Mouse (Mus musculus) myocyte (in vitro differentiated cells): ENCODE results near the gene Btbd35f29.
"Not testable (repeated sequence)": the region's sequence is repeated elsewhere in the genome, so short reads cannot be mapped to it uniquely, and the experiment has no call there.

Source experiments
- CEBPB ChIP-seq: IDR thresholded peaks from 2 replicates; pipeline ENCODE4 v1.6.1; 2011; ENCODE audit warnings: mild to moderate bottlenecking, moderate library complexity; ENCODE audit not compliant: poor library complexity, insufficient read depth, severe bottlenecking
- E2F4 ChIP-seq: IDR thresholded peaks from one replicate; pipeline ENCODE4 v1.6.1; 2011; ENCODE audit warnings: mild to moderate bottlenecking, control low read depth, moderate library complexity; ENCODE audit not compliant: insufficient read depth
- MAX ChIP-seq: IDR thresholded peaks from one replicate; pipeline ENCODE4 v1.6.1; 2011; ENCODE audit warnings: low read depth, mild to moderate bottlenecking, control low read depth
- MYOD1 ChIP-seq, 3 experiments: IDR thresholded peaks; one replicate each; pipeline ENCODE4 v1.6.1; 2011; ENCODE audit warnings: control low read depth in 2 of 3, low read depth in 2 of 3, mild to moderate bottlenecking in 2 of 3, moderate library complexity in 1 of 3; ENCODE audit not compliant: insufficient read length in 2 of 3, control insufficient read depth in 1 of 3
- MYOG ChIP-seq, 3 experiments: IDR thresholded peaks; one replicate each; pipeline ENCODE4 v1.6.1; 2011; ENCODE audit warnings: control low read depth in 2 of 3, low read depth in 2 of 3, mild to moderate bottlenecking in 2 of 3; ENCODE audit not compliant: insufficient read length in 2 of 3, control insufficient read depth in 1 of 3, insufficient read depth in 1 of 3
- POLR2A ChIP-seq: IDR thresholded peaks from one replicate; pipeline ENCODE4 v1.6.1; 2011; ENCODE audit warnings: low read depth, mild to moderate bottlenecking, control low read depth, moderate library complexity; ENCODE audit not compliant: insufficient read length
- POLR2AphosphoS2 ChIP-seq: IDR thresholded peaks from one replicate; pipeline ENCODE4 v1.6.1; 2011; ENCODE audit warnings: low read depth, control low read depth; ENCODE audit not compliant: insufficient read length
- REST ChIP-seq: IDR thresholded peaks from one replicate; pipeline ENCODE4 v1.6.1; 2011; ENCODE audit warnings: mild to moderate bottlenecking, control low read depth, moderate library complexity; ENCODE audit not compliant: insufficient read depth, insufficient read length
- SRF ChIP-seq: IDR thresholded peaks from one replicate; pipeline ENCODE4 v1.6.1; 2011; ENCODE audit warnings: low read depth; ENCODE audit not compliant: control insufficient read depth, insufficient read length
- TCF12 ChIP-seq: IDR thresholded peaks from one replicate; pipeline ENCODE4 v1.6.1; 2011; ENCODE audit warnings: mild to moderate bottlenecking, control low read depth; ENCODE audit not compliant: poor library complexity, insufficient read depth, severe bottlenecking
- TCF3 ChIP-seq: IDR thresholded peaks from one replicate; pipeline ENCODE4 v1.6.1; 2011; ENCODE audit warnings: low read depth, control low read depth; ENCODE audit not compliant: insufficient read length
- USF1 ChIP-seq: IDR thresholded peaks from one replicate; pipeline ENCODE4 v1.6.1; 2011; ENCODE audit warnings: low read depth, mild to moderate bottlenecking, control low read depth, moderate library complexity

DNA sequence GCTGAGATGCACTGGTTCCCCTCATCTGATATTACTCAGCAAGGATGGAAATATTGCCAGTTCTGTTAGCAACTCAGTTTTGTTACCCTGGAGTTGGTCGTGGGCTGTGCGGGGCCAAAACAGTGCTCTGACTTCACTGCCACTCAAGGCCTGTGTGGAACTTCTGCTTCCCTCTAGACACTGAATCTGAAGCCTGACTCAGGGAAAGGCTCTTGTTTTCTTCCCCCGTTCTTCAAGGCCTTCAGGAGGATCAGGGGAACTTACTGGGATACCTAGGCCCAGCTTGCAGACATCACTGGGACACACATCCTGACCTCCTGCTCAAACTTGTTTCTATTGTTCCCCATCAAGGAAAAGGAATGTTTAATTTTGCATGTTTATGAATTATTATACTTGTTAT lies 45.2 kb downstream of the Btbd35f29 start:
- TF ChIP-seq MAX; POLR2A; SRF; MYOG (IDR thresholded peaks at IDR 0.05; ENCODE audit: control insufficient read depth in 1 of 3, insufficient read depth in 1 of 3, insufficient read length in 2 of 3, low read depth in 2 of 3); E2F4; USF1; POLR2AphosphoS2; MYOD1 (IDR thresholded peaks at IDR 0.05; ENCODE audit: control insufficient read depth in 1 of 3, insufficient read length in 2 of 3, low read depth in 2 of 3); CEBPB; REST; TCF12; TCF3: not testable (repeated sequence)
